Mouse (Mus musculus) cerebellum, adult 2 months (tissue): ENCODE measurements around the gene Gzma.

Experiments used
- CTCF ChIP-seq: fragments of 200-500 bp; IDR thresholded peaks from 2 replicates; pipeline ENCODE4 v1.5.1; 2011; ENCODE audit warnings: low read depth, mild to moderate bottlenecking, control low read depth, low read length, moderate library complexity, borderline replicate concordance; ENCODE audit not compliant: insufficient read depth
- POLR2A ChIP-seq: fragments of 200-500 bp; IDR thresholded peaks from 2 replicates; pipeline ENCODE4 v1.6.1; 2011; ENCODE audit warnings: low read length, control low read depth, borderline replicate concordance; ENCODE audit not compliant: insufficient read depth

GRCm38 (mm10) chr13:113084732-113085131 is 16.0 kb downstream of the Gzma start:
- TF ChIP-seq CTCF (no peak), POLR2A (no peak)
